Mouse (Mus musculus): ENCODE measurements around the gene Trim9.

Trim9 gene

GRCm38 (mm10) chr12:70347202-70347841 lies at the start of gene Trim9:
Gene Trim9, minus strand, starts transcription at chr12:70347614.
- DNase-seq: peak; percentile 99 to 100

GRCm38 (mm10) chr12:70395061-70395460 lies 47.6 kb upstream of the Trim9 start:
- no peak for DNase-seq

- peak; percentile 71 to 83 for DNase-seq
Observed at GRCm38 (mm10) chr12:70391236-70391635, 43.8 kb upstream of the Trim9 start.

GRCm38 (mm10) chr12:70374976-70375375 lies 27.6 kb upstream of the Trim9 start:
- DNase-seq: no peak

GRCm38 (mm10) chr12:70372874-70373273 lies 25.5 kb upstream of the Trim9 start:
- no peak for DNase-seq

- no peak for DNase-seq
Observed at GRCm38 (mm10) chr12:70369348-70369747, 21.9 kb upstream of the Trim9 start.

GRCm38 (mm10) chr12:70368820-70369219 lies 21.4 kb upstream of the Trim9 start:
- DNase-seq: no peak

GRCm38 (mm10) chr12:70367326-70368248 lies 20.2 kb upstream of the Trim9 start:
- DNase-seq: peak; percentile 48 to 59

GRCm38 (mm10) chr12:70363016-70363415 lies 15.6 kb upstream of the Trim9 start:
- DNase-seq: no peak

GRCm38 (mm10) chr12:70360276-70360675 lies 12.9 kb upstream of the Trim9 start:
- DNase-seq: no peak

GRCm38 (mm10) chr12:70359443-70359842 lies 12.0 kb upstream of the Trim9 start:
- DNase-seq: no peak

GRCm38 (mm10) chr12:70354926-70355325 lies 7.5 kb upstream of the Trim9 start:
- no peak for DNase-seq

GRCm38 (mm10) chr12:70350490-70350889 lies 3.1 kb upstream of the Trim9 start:
- DNase-seq: peak in 1 of 2 experiments; percentile 52

GRCm38 (mm10) chr12:70349788-70350187 lies 2.4 kb upstream of the Trim9 start:
- DNase-seq: no peak

- no peak for DNase-seq
Observed at GRCm38 (mm10) chr12:70348026-70348425, 612 bp upstream of the Trim9 start.

- DNase-seq: peak; percentile 83 to 84
Observed at GRCm38 (mm10) chr12:70346139-70347026, 1.0 kb downstream of the Trim9 start.

- DNase-seq: peak in 1 of 2 experiments; percentile 54
Observed at GRCm38 (mm10) chr12:70345531-70346138, 1.8 kb downstream of the Trim9 start.

GRCm38 (mm10) chr12:70335176-70335575 lies 12.2 kb downstream of the Trim9 start:
- DNase-seq: peak; percentile 48 to 57

GRCm38 (mm10) chr12:70333253-70333805 lies 14.1 kb downstream of the Trim9 start:
- DNase-seq: no peak

- DNase-seq: no peak
Observed at GRCm38 (mm10) chr12:70329059-70329458, 18.4 kb downstream of the Trim9 start.

GRCm38 (mm10) chr12:70326956-70327355 lies 20.5 kb downstream of the Trim9 start:
- no peak for DNase-seq

- no peak for DNase-seq
Observed at GRCm38 (mm10) chr12:70326393-70326792, 21.0 kb downstream of the Trim9 start.
